Mouse (Mus musculus) midbrain, embryonic 15.5 days (tissue): ENCODE data around the gene Jmy. TPM values are rescaled to one million over a fixed set of nuclear protein-coding genes. Genes with fewer than 3 reads are reported as not detected.

Experiments
- ATAC-seq: fragments of 200-750 bp; cut with Nextera tagmentation; replicated peaks from 2 replicates; pipeline ENCODE4 v1.8.0; 2017; ENCODE audit warnings: moderate TSS enrichment
- H3K27ac ChIP-seq: fragments of 300-500 bp; sonication (generic); 2 replicates; pipeline ENCODE4 v1.5.1; 2015; ENCODE audit warnings: mild to moderate bottlenecking, inconsistent platforms
- H3K27me3 ChIP-seq: fragments of 300-500 bp; sonication (generic); replicated peaks from 2 replicates; pipeline ENCODE4 v1.6.1; 2015; ENCODE audit warnings: inconsistent platforms
- H3K36me3 ChIP-seq: fragments of 300-500 bp; sonication (generic); replicated peaks from 2 replicates; pipeline ENCODE4 v1.6.1; 2015; ENCODE audit warnings: inconsistent platforms
- H3K4me1 ChIP-seq: fragments of 300-500 bp; sonication (generic); 2 replicates; pipeline ENCODE4 v1.6.1; 2015; ENCODE audit warnings: inconsistent platforms
- H3K4me2 ChIP-seq: fragments of 300-500 bp; sonication (generic); 2 replicates; pipeline ENCODE4 v1.6.1; 2015; ENCODE audit warnings: inconsistent platforms, mild to moderate bottlenecking, moderate library complexity
- H3K4me3 ChIP-seq: fragments of 300-500 bp; sonication (generic); 2 replicates; pipeline ENCODE4 v1.5.1; 2015; ENCODE audit warnings: mild to moderate bottlenecking, inconsistent platforms
- H3K9ac ChIP-seq: fragments of 300-500 bp; sonication (generic); 2 replicates; pipeline ENCODE4 v1.6.1; 2015; ENCODE audit warnings: mild to moderate bottlenecking, inconsistent platforms
- H3K9me3 ChIP-seq: fragments of 300-500 bp; sonication (generic); 2 replicates; pipeline ENCODE4 v1.6.1; 2016; ENCODE audit warnings: inconsistent platforms
- WGBS: fragments of 180-500 bp; shearing (Covaris S2); methylation state at CpG from one replicate; pipeline ENCODE4 v1.1.7; 2015; ENCODE audit warnings: mixed read lengths; 5-methylcytosine and 5-hydroxymethylcytosine counted together
- polyA plus RNA-seq: library from polyadenylated mRNA; unstranded; fragments of >200 nt; fragmentation: Nextera tagmentation; extraction: Ambion mirVana; gene quantifications from 2 replicates; pipeline ENCODE4 v1.2.1, GENCODE M21; 2015

Gene Jmy
- polyA plus RNA-seq, 1 experiment from 2014 or later: 8.0 TPM

DNA sequence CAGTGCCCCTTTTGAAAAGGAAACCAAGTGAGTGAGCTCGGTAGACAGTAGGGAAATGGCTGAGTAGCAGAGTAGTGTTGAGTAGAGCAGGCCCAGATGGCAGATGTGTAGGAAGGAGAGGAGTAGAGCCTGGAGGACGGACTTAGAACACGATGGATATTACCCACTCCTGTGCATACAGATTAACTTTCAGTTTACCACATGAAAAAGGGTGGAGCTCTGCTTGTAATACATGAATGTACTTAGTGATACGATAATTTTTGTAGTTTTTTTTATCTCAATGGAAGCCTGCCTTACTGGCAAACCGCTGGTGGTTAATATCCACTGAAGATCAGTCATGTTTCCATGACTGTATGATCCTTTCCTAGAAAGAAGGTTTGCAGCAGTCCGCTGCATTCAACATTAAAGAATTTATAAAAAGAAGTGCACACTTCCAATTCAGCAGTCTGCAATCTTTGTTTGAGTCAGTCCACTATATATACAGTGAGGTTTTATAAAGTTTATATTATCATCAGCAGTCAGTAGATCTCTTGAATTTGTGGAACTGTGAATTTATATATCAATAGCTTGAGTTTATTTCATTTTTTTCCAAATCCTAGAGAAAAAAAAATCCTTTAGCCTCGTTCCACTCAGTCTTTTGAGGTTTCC is 110.9 kb downstream of the Jmy start:
- H3K36me3 ChIP-seq: no peaks in the 10 kb centered on the region
- no peaks in the 10 kb centered on the region for H3K9me3 ChIP-seq
- no peak overlapping the region for H3K4me3 ChIP-seq
- ATAC-seq: no peak
- no peaks in the 10 kb centered on the region for H3K4me1 ChIP-seq
- no peak overlapping the region for H3K27ac ChIP-seq
- H3K4me2 ChIP-seq: no peak overlapping the region
- H3K9ac ChIP-seq: no peak overlapping the region
- WGBS: 70% methylated on average over 7 of the region's 7 CpGs
- H3K27me3 ChIP-seq: no peaks in the 10 kb centered on the region

DNA sequence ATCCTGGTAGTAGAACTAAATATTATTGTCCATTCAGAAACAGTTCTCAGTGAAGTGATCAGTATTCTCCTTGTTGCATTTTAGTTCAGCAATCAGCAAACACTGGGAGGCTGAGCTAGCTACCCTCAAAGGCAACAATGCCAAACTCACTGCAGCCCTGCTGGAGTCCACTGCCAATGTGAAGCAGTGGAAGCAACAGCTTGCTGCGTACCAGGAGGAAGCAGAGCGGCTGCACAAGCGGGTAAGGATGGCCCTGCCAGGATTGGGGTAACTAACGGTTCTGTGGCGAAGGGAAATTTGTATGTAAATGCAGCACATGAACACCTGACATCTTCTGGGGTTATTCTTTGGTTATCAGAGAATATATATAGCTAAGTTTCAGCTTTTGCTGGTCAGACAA is 112.2 kb downstream of the Jmy start:
- no peak overlapping the region for H3K9ac ChIP-seq
- no peaks in the 10 kb centered on the region for H3K4me1 ChIP-seq
- no peaks in the 10 kb centered on the region for H3K27me3 ChIP-seq
- no peak for ATAC-seq
- H3K9me3 ChIP-seq: no peaks in the 10 kb centered on the region
- no peak overlapping the region for H3K4me3 ChIP-seq
- H3K36me3 ChIP-seq: no peaks in the 10 kb centered on the region
- 80% methylated on average over 5 of the region's 5 CpGs for WGBS
- no peak overlapping the region for H3K27ac ChIP-seq
- H3K4me2 ChIP-seq: no peak overlapping the region

DNA sequence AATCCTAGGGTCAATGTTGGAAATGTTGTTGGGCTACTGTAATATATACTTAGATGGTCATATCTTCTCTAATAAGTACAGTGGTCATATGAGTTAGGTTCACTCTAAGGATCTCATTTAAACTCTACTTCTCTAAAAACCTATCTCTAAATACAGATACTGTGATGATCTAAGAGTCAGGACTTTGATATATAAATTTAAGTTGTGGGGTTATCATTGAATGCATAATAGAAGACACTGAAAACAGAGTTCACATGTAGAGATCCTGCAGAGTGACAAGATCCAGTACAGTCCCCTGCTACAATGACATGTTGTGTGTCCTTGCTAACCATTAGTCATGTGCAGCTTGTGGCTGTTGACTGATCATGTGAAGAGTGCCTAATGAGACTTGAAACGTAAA is 114.5 kb downstream of the Jmy start:
- no peak overlapping the region for H3K4me2 ChIP-seq
- H3K27ac ChIP-seq: no peak overlapping the region
- no peaks in the 10 kb centered on the region for H3K9me3 ChIP-seq
- ATAC-seq: no peak
- 81% methylated on average over 1 of the region's 1 CpGs for WGBS
- H3K9ac ChIP-seq: no peak overlapping the region
- H3K36me3 ChIP-seq: no peaks in the 10 kb centered on the region
- no peak overlapping the region for H3K4me3 ChIP-seq
- no peaks in the 10 kb centered on the region for H3K27me3 ChIP-seq
- H3K4me1 ChIP-seq: no peaks in the 10 kb centered on the region

DNA sequence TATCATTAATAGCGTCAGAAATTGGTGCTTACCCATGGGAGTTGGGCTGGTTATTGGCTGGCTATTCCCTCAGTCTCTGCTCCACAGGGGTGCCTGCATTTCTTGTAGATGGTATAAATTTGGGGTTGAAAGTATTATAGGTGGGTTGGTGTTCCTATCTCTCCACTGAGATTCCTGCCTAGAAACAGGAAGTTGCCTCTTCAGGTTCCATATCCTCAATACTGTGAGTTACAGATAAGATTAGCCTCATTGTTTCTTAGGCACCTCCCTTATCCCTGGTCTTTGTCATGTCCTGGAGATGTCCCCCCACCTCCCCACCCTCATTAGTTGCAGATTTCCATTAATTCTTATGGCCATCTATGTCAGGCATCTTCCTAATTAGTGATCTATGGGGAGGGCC is 115.1 kb downstream of the Jmy start:
- H3K4me1 ChIP-seq: no peaks in the 10 kb centered on the region
- no peak for ATAC-seq
- no peak overlapping the region for H3K4me3 ChIP-seq
- no peak overlapping the region for H3K4me2 ChIP-seq
- WGBS: 81% methylated on average over 1 of the region's 1 CpGs
- H3K36me3 ChIP-seq: no peaks in the 10 kb centered on the region
- H3K9ac ChIP-seq: no peak overlapping the region
- H3K9me3 ChIP-seq: no peaks in the 10 kb centered on the region
- H3K27ac ChIP-seq: no peak overlapping the region
- H3K27me3 ChIP-seq: no peaks in the 10 kb centered on the region

GRCm38 (mm10) chr13:93383620-93384019 is 116.0 kb downstream of the Jmy start:
- Histone ChIP-seq H3K4me1 (no peaks in the 10 kb centered on the region), H3K27ac (no peak overlapping the region), H3K4me3 (no peak overlapping the region), H3K27me3 (no peaks in the 10 kb centered on the region), H3K9me3 (no peaks in the 10 kb centered on the region), H3K9ac (no peak overlapping the region), H3K4me2 (no peak overlapping the region), H3K36me3 (no peaks in the 10 kb centered on the region)
- no peak for ATAC-seq
- WGBS: 98% methylated on average over 2 of the region's 2 CpGs

DNA sequence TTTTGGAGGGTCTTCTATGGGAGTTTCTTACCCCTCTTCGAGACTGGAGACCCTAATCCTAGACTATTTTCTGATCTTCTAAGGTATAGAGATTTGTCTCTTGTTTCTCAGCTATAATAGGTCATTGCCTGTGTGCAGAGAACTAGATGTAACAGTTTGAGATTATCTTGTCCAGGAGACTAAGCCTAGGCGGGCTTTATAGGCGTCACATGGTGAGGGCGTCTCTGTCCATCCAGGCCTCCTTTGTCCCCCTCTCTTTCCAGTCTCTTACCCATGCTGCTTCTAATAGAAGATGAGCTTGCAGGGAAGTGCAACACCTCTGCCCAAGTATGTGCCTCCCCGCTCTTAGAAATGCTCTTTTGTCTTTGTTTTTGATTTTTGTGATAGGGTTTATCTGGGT is 116.5 kb downstream of the Jmy start:
- H3K4me3 ChIP-seq: no peak overlapping the region
- no peak overlapping the region for H3K4me2 ChIP-seq
- no peaks in the 10 kb centered on the region for H3K27me3 ChIP-seq
- no peak overlapping the region for H3K27ac ChIP-seq
- H3K9ac ChIP-seq: no peak overlapping the region
- no peaks in the 10 kb centered on the region for H3K36me3 ChIP-seq
- H3K4me1 ChIP-seq: no peaks in the 10 kb centered on the region
- no peak for ATAC-seq
- no peaks in the 10 kb centered on the region for H3K9me3 ChIP-seq
- 79% methylated on average over 5 of the region's 5 CpGs for WGBS

- no peaks in the 10 kb centered on the region for H3K36me3 ChIP-seq
- H3K4me3 ChIP-seq: no peak overlapping the region
- H3K27me3 ChIP-seq: no peaks in the 10 kb centered on the region
- no peaks in the 10 kb centered on the region for H3K4me1 ChIP-seq
- H3K27ac ChIP-seq: no peak overlapping the region
- no peak overlapping the region for H3K4me2 ChIP-seq
- H3K9ac ChIP-seq: no peak overlapping the region
- H3K9me3 ChIP-seq: no peaks in the 10 kb centered on the region
- ATAC-seq: no peak
- 95% methylated on average over 1 of the region's 1 CpGs for WGBS
Measured at GRCm38 (mm10) chr13:93381301-93381700, 118.3 kb downstream of the Jmy start.

DNA sequence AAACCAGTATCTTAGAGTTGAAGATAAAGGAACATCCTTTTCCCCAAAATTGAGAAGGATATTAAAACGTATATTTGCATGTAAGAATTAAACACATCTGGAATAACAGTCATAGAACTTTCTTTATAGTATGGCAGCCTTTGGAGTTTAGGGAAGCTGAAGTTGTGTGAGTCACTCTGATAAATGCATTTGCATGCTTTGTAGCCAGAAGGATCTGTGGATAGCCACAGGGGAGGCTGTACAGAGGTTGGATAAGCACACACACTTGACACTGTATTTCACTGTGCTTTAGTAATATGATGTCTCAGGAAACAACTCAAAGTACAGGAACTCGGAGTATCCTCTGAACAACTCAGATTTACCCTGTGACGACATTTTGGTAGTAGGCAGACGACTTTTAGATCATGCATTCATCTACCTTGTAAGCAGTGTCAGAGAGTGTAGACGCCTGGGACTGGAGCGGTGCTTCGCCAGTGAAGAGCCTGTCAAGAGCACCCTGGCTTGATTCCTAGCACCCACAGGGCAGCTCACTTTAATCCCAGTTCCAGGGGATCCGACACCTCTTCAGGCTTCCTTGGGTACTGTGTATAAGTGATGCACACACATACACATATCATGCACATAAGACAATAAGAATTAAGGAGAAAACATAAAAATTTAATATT is 119.1 kb downstream of the Jmy start:
- H3K36me3 ChIP-seq: no peaks in the 10 kb centered on the region
- H3K4me1 ChIP-seq: no peaks in the 10 kb centered on the region
- no peak for ATAC-seq
- 92% methylated on average over 8 of the region's 8 CpGs for WGBS
- H3K27ac ChIP-seq: no peak overlapping the region
- H3K9ac ChIP-seq: no peak overlapping the region
- H3K4me3 ChIP-seq: no peak overlapping the region
- H3K27me3 ChIP-seq: no peaks in the 10 kb centered on the region
- H3K9me3 ChIP-seq: no peaks in the 10 kb centered on the region
- H3K4me2 ChIP-seq: no peak overlapping the region

Other genes with a start within 250 kb of the Jmy start
- 11.0 and 11.1 TPM in 2 replicates for gene Homer1, start 200.2 kb downstream of the Jmy start, polyA plus RNA-seq
- 0.08 and 0.28 TPM in 2 replicates for gene Bhmt, start 138.2 kb upstream of the Jmy start, polyA plus RNA-seq
- 0.06 TPM in 1 of 2 replicates, not detected in the other for gene Bhmt2, start 174.5 kb upstream of the Jmy start, polyA plus RNA-seq
- 0.11 and 0.12 TPM in 2 replicates for gene Dmgdh, start 174.6 kb upstream of the Jmy start, polyA plus RNA-seq